23 mouse cellular contexts compared by ENCODE assay signal in genomic region chr10:57322717-57323424, GRCm38 (mm10).
DNase-seq lines count a peak whose midpoint lies in the region; ATAC-seq and TF ChIP-seq lines count a peak whose summit lies in the region.
"Had no signal": no experiment of that assay in that cellular context is flagged by ENCODE, and none has a peak within 500 bp of the region (broad histone marks: within the 10 kb centered on the region; RNA-seq: fewer than 3 reads in every experiment).

No protein-coding gene starts in this region.

- no peak overlapping the region for H3K4me2 ChIP-seq in forebrain, embryonic 14.5 days (ENCODE audit: low read length)
- no peak overlapping the region for H3K4me2 ChIP-seq in midbrain, postnatal 0 days (ENCODE audit: low read depth, low read length, poor library complexity, severe bottlenecking)
- H3K4me2 ChIP-seq: embryonic facial prominence, embryonic 15.5 days; heart, embryonic 12.5 days; hindbrain, embryonic 15.5 days had no signal

- no peaks in the 10 kb centered on the region for H3K27me3 ChIP-seq in forebrain, embryonic 14.5 days (replicated peaks; ENCODE audit: control insufficient read depth, insufficient read depth, low read length)
- no peaks in the 10 kb centered on the region for H3K27me3 ChIP-seq in forebrain, embryonic 10.5 days (ENCODE audit: poor library complexity, severe bottlenecking)
- H3K27me3 ChIP-seq in midbrain, postnatal 0 days (ENCODE audit: insufficient read depth, low read length): no peaks in the 10 kb centered on the region
- H3K27me3 ChIP-seq: embryonic facial prominence, embryonic 15.5 days; heart, embryonic 12.5 days; hindbrain, embryonic 15.5 days had no signal

- H3K9ac ChIP-seq in forebrain, embryonic 14.5 days (ENCODE audit: low read length): no peak overlapping the region
- H3K9ac ChIP-seq in midbrain, postnatal 0 days (replicated peaks; ENCODE audit: low read length, poor library complexity, severe bottlenecking): no peak overlapping the region
- H3K9ac ChIP-seq: embryonic facial prominence, embryonic 15.5 days; heart, embryonic 12.5 days; hindbrain, embryonic 15.5 days had no signal

- no peaks in the 10 kb centered on the region for H3K36me3 ChIP-seq in forebrain, embryonic 14.5 days (ENCODE audit: control insufficient read depth, insufficient read depth, low read length)
- H3K36me3 ChIP-seq in forebrain, embryonic 10.5 days (replicated peaks): no peaks in the 10 kb centered on the region
- H3K36me3 ChIP-seq in midbrain, postnatal 0 days (ENCODE audit: insufficient read depth, low read length): no peaks in the 10 kb centered on the region
- H3K36me3 ChIP-seq: embryonic facial prominence, embryonic 15.5 days; heart, embryonic 12.5 days; hindbrain, embryonic 10.5 days; hindbrain, embryonic 15.5 days had no signal

- no peak overlapping the region for H3K27ac ChIP-seq in forebrain, embryonic 14.5 days (ENCODE audit: low read depth, low read length)
- no peak overlapping the region for H3K27ac ChIP-seq in forebrain, embryonic 10.5 days
- H3K27ac ChIP-seq in midbrain, postnatal 0 days (ENCODE audit: low read depth, low read length): no peak overlapping the region
- H3K27ac ChIP-seq: embryonic facial prominence, embryonic 15.5 days; hindbrain, embryonic 10.5 days; hindbrain, embryonic 15.5 days had no signal

- H3K9me3 ChIP-seq in forebrain, embryonic 14.5 days (replicated peaks; ENCODE audit: control insufficient read depth, low read length): no peaks in the 10 kb centered on the region
- no peaks in the 10 kb centered on the region for H3K9me3 ChIP-seq in forebrain, embryonic 10.5 days
- no peaks in the 10 kb centered on the region for H3K9me3 ChIP-seq in midbrain, postnatal 0 days (ENCODE audit: low read length)
- H3K9me3 ChIP-seq: embryonic facial prominence, embryonic 15.5 days; heart, embryonic 12.5 days; hindbrain, embryonic 10.5 days; hindbrain, embryonic 15.5 days had no signal

- TF ChIP-seq CTCF in brain, embryonic 14.5 days (IDR thresholded peaks at IDR 0.05; ENCODE audit: borderline replicate concordance, extremely low read depth, insufficient read depth, insufficient read length): no peak
- no peak for TF ChIP-seq CTCF in midbrain, postnatal 0 days (IDR thresholded peaks at IDR 0.05)

- no peak for TF ChIP-seq POLR2A in brain, embryonic 14.5 days (IDR thresholded peaks at IDR 0.05; ENCODE audit: borderline replicate concordance, extremely low read depth, insufficient read depth, insufficient read length, poor library complexity, severe bottlenecking)

- no peaks in the 10 kb centered on the region for H3K4me1 ChIP-seq in forebrain, embryonic 14.5 days (ENCODE audit: control insufficient read depth, insufficient read depth, low read length)
- H3K4me1 ChIP-seq in forebrain, embryonic 10.5 days: no peaks in the 10 kb centered on the region
- H3K4me1 ChIP-seq in midbrain, postnatal 0 days (ENCODE audit: insufficient read depth, low read length): no peaks in the 10 kb centered on the region
- H3K4me1 ChIP-seq: embryonic facial prominence, embryonic 15.5 days; heart, embryonic 12.5 days; hindbrain, embryonic 10.5 days; hindbrain, embryonic 15.5 days had no signal

- no peak overlapping the region for H3K4me3 ChIP-seq in forebrain, embryonic 14.5 days (ENCODE audit: low read depth, low read length)
- H3K4me3 ChIP-seq in forebrain, embryonic 10.5 days: no peak overlapping the region
- no peak overlapping the region for H3K4me3 ChIP-seq in midbrain, postnatal 0 days (ENCODE audit: low read depth, low read length)
- H3K4me3 ChIP-seq: embryonic facial prominence, embryonic 15.5 days; erythroblast, embryonic 14.5 days; heart, embryonic 12.5 days; hindbrain, embryonic 10.5 days; hindbrain, embryonic 15.5 days had no signal

- 47% methylated on average over 2 of the region's 2 CpGs for WGBS in forebrain, embryonic 14.5 days
- 86% methylated on average over 2 of the region's 2 CpGs for WGBS in forebrain, embryonic 10.5 days
- WGBS in midbrain, postnatal 0 days: 66% methylated on average over 2 of the region's 2 CpGs

- peak; percentile 86 for ATAC-seq in forebrain, embryonic 14.5 days
- no peak for ATAC-seq in frontal cortex, adult (ENCODE audit: low TSS enrichment)
- no peak for ATAC-seq in midbrain, postnatal 0 days (ENCODE audit: low FRiP score)
- ATAC-seq: activated CD4-positive, CD25-positive, alpha-beta regulatory T cell, adult 4 months; inflammation-experienced regulatory T-cells, adult 6 months; intestine, postnatal 0 days had no signal

- DNase-seq in forebrain, embryonic 14.5 days (ENCODE audit: low spot score): peak; percentile 82
- no peak for DNase-seq in forebrain, embryonic 10.5 days (ENCODE audit: extremely low spot score, low spot score)
- peak; percentile 16 to 66 for DNase-seq in layer of hippocampus, adult 18-20 months (ENCODE audit: low spot score in 2 of 2)
- DNase-seq in layer of hippocampus, postnatal 36 days: no peak
- DNase-seq in brain, embryonic 14.5 days (ENCODE audit: low read depth): peak; percentile 81
- DNase-seq in layer of hippocampus, adult 8-10 months (ENCODE audit: low spot score in 2 of 2): peak; percentile 7 to 26
- no peak for DNase-seq in midbrain, postnatal 0 days (ENCODE audit: low spot score)
- DNase-seq: adrenal gland, postnatal 14 days; cerebellum, adult 11 months; cerebellum, adult 8-10 months; cerebellum, postnatal 14 days; embryo, embryonic 11 days; gastrocnemius, postnatal 10 days; heart, adult 18-20 months had no signal

Comparison
In these comparisons a context has a peak if more than half of its experiments do, and no peak if none do; other contexts are left out.
1. DNase-seq: peak in forebrain, embryonic 14.5 days (single experiment), layer of hippocampus, adult 18-20 months (2 of 2), brain, embryonic 14.5 days (single experiment) and layer of hippocampus, adult 8-10 months (2 of 2); none in forebrain, embryonic 10.5 days (single experiment), layer of hippocampus, postnatal 36 days (0 of 2) and midbrain, postnatal 0 days (single experiment).